Mouse (Mus musculus) adrenal gland, postnatal 14 days (tissue): Measurements from ENCODE around the gene 3110070M22Rik. TPM values are rescaled to one million over a fixed set of nuclear protein-coding genes. Genes with fewer than 3 reads are reported as not detected.
A peak's percentile ranks its signal among the peaks of the same experiment; 100 is the strongest.
"Not testable (repeated sequence)": the region's sequence is repeated elsewhere in the genome, so short reads cannot be mapped to it uniquely, and the experiment has no call there.

ENCODE experiments used
- DNase-seq: peaks from one replicate; pipeline ENCODE4 v3.0.0; 2021; ENCODE audit warnings: mixed read lengths
- long read RNA-seq, 2 experiments: library from polyadenylated mRNA; stranded (forward); transcript quantifications; one replicate each; pipeline ENCODE4 v2.0.0; 2021
- total RNA-seq: library from RNA; stranded (reverse); gene quantifications from 2 replicates; pipeline ENCODE4 v1.2.3, GENCODE M21; 2021

The 3110070M22Rik gene
- 1.2 and 1.4 TPM in 2 replicates for total RNA-seq
- long read RNA-seq, experiment 1, partial matches to known transcripts: 0 of 1 reads
- long read RNA-seq, experiment 1, other reads (novel, unspliced or antisense): 0 of 1 reads
- long read RNA-seq, experiment 2, partial matches to known transcripts: 0 of 1 reads
- long read RNA-seq, experiment 2, other reads (novel, unspliced or antisense): 0 of 1 reads

- peak; percentile 91 for DNase-seq
Measured at GRCm38 (mm10) chr13:119487880-119488580, at the start of gene 3110070M22Rik, which contains the start of gene Tmem267. Gene 3110070M22Rik, minus strand, starts transcription at chr13:119488383. Gene Tmem267, plus strand, starts transcription at chr13:119488039.

DNA sequence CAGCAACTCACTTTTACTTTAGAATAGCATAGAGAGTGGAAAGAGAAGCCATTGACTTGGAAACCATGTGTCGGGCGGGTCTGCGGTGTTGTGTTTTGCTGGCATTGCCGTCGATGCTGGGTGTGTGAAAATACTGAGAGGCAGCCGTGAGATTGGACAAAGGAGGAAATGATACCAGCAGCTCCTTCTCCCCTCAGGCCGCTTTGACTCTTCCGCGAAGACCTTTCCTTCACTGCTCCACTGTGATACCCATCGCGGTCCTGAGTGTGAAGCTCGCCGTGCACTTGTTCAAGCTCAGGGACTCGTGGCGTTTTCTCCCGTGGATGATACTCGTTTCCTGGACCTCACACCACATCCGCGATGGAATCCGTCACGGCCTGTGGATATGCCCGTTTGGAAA, 6.8 kb upstream of the 3110070M22Rik start:
- DNase-seq: not testable (repeated sequence)

DNA sequence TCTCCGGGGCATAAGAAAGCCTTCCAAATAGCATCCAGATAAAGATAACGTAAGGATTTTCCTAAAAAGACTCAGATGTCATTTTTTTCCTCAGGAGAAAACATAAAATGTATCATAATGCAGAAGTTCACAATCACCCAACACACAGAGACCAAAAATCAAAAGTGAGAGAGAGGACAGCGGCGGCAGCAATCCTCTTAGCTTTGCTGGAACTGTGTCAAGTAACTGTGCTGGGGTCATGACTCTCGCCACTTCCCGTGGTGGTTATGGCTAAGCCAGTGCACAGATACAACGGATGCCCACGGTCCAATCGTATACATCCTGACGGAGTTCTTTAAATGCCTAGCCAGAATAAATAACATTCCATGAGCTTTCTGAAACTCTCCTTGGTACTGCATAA, 3.9 kb upstream of the 3110070M22Rik start:
- DNase-seq: not testable (repeated sequence)

- DNase-seq: no peak
Measured at GRCm38 (mm10) chr13:119487354-119487753, 829 bp downstream of the 3110070M22Rik start.

DNA sequence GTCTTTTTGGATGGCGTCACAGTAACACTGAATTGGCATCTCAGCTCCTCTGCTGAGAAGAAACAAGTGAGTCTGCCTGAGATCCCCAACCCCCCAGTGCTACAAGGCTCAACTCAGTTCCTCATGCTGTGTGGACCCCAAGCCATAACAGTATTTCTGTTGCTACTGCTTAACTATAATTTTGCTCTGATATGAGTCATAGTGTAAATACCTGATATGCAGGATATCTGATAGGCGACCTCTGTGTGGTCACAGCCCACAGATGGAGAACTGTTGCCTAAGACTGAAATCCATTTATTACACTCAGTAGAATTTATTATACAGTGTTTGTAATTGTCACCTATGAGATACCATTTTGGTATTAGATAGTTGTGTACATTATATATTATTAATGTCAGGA, 10.4 kb downstream of the 3110070M22Rik start:
- no peak for DNase-seq

- DNase-seq: no peak
Measured at GRCm38 (mm10) chr13:119476631-119477030, 11.6 kb downstream of the 3110070M22Rik start.

DNA sequence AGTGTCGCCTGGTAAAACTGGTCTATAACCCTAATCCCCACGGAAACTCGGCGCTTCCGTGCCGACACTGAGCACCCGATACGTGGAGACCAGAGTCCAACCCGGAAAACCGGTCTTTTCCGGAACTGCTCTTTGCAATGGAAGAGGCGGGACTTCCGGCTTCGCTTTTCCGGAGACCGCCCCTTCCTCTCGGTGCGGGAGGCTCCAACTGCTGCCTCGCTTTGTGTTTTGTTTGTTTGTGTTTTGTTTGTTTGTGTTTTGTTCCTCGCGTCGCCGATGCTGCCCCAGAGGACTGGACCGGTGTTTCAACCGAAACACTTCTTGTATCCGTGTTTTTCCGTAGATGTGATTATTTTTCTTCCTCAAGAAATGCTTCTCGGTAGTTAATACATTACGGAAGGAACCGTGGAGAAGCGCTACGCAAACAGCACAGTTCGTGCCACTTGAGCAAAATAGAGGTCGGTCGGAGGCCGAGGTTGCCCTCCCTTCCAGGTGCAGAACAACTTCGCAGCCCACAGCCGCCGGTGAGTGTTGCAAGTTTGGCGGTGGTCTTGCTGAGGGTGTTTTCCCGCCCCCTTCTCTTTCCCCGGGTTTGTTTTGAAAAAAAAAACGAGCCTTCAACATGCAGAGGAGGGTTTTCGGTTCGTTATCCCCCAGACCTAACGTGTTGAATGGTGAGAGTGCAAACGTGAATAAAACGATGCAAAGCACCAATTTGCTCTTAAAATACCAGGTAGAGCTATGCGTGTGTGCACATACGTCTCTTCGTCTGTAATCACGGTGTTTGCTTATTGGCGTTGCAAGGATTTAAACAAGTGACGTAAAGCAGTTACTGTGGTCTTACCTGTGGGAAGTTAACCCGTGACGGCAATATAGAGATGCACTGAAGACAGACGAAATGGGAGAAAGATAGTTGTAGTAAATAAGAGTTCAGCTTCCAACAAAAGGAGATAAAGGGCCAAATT, 25.3 kb downstream of the 3110070M22Rik start, which contains the start of gene 4833420G17Rik:
Gene 4833420G17Rik (plus strand): TSS at position 173 of the 965 bp plus-strand sequence.
- peak; percentile 94 for DNase-seq

- DNase-seq: peak; percentile 27
Measured at GRCm38 (mm10) chr13:119461900-119462595, 26.1 kb downstream of the 3110070M22Rik start.

DNA sequence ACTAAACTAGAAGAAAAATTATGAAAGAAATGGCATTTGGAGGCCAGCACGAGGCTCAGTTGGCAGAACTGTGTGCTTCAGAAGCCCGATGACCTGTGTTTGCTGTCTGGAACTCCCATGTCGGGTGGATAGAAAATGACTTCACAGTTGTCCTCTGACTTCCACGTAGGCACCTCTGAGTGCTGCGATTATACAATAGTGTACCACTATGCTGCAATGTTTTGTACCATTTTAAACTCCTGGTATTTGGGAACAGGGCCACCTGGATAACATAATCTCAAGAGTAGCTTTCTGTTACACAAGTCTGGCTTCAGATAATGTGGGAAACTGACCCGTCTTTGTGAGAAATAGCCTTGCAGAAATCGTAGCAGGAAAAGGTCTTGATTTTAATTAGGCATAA, 31.8 kb downstream of the 3110070M22Rik start:
- no peak for DNase-seq

GRCm38 (mm10) chr13:119455082-119455481, 33.1 kb downstream of the 3110070M22Rik start:
- no peak for DNase-seq

DNA sequence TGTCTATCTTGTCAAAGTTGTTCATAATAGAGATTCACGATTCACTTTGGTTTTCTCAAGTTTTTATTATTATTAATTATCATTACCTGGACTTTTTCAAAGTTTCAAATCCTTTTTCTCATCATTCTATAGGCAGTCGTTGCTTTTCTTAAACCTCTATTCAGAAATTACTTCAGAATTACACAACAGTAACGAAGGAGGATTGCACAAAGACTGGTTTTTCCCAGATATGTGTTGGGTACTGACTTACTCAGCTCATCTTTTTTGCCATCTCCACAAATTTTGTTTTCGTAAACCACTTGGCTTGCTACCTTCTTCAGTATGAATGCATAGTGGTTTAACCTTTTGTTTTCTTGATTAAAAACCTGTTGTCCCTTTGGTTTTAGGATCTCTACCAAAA, 34.6 kb downstream of the 3110070M22Rik start:
- no peak for DNase-seq

GRCm38 (mm10) chr13:119442244-119442643, 45.9 kb downstream of the 3110070M22Rik start:
- DNase-seq: no peak

Other genes with a start within 250 kb of the 3110070M22Rik start
- 106 and 119 TPM in 2 replicates for gene Paip1, start 59.8 kb downstream of the 3110070M22Rik start, total RNA-seq
- 18.7 and 22.9 TPM in 2 replicates for gene 4833420G17Rik, start 25.6 kb downstream of the 3110070M22Rik start, total RNA-seq
- 12.0 and 12.7 TPM in 2 replicates for gene Tmem267, start 344 bp downstream of the 3110070M22Rik start, total RNA-seq
- 0.34 and 0.78 TPM in 2 replicates for gene Ccl28, start 135.4 kb upstream of the 3110070M22Rik start, total RNA-seq
- 221 and 312 TPM in 2 replicates for gene Hmgcs1, start 202.0 kb upstream of the 3110070M22Rik start, total RNA-seq